Mouse (Mus musculus) forebrain, embryonic 10.5 days (tissue): ENCODE data around the gene Fam13a. TPM values are rescaled to one million over a fixed set of nuclear protein-coding genes. Genes with fewer than 3 reads are reported as not detected.

Experiments used
- DNase-seq: peaks from one replicate; pipeline ENCODE4 v3.0.0-alpha.2; 2017; ENCODE audit warnings: low spot score; ENCODE audit errors: extremely low spot score
- H3K27ac ChIP-seq: fragments of 300-500 bp; sonication (generic); 2 replicates; pipeline ENCODE4 v1.5.1; 2016; ENCODE audit warnings: mild to moderate bottlenecking
- H3K27me3 ChIP-seq: fragments of 300-500 bp; sonication (generic); 2 replicates; pipeline ENCODE4 v1.6.1; 2016; ENCODE audit warnings: mild to moderate bottlenecking; ENCODE audit not compliant: poor library complexity, severe bottlenecking
- H3K36me3 ChIP-seq: fragments of 300-500 bp; sonication (generic); replicated peaks from 2 replicates; pipeline ENCODE4 v1.6.1; 2016; ENCODE audit warnings: mild to moderate bottlenecking, moderate library complexity
- H3K4me1 ChIP-seq: fragments of 300-500 bp; sonication (generic); 2 replicates; pipeline ENCODE4 v1.6.1; 2016
- H3K4me3 ChIP-seq: fragments of 300-500 bp; sonication (generic); 2 replicates; pipeline ENCODE4 v1.5.1; 2016; ENCODE audit warnings: mild to moderate bottlenecking, moderate library complexity
- H3K9me3 ChIP-seq: fragments of 300-500 bp; sonication (generic); 2 replicates; pipeline ENCODE4 v1.6.1; 2016; ENCODE audit warnings: mild to moderate bottlenecking, moderate library complexity
- WGBS: fragments of 180-500 bp; shearing (Covaris S2); methylation state at CpG from one replicate; pipeline ENCODE4 v1.1.7; 2016; 5-methylcytosine and 5-hydroxymethylcytosine counted together
- polyA plus RNA-seq: library from polyadenylated mRNA; unstranded; fragments of >200 nt; fragmentation: Nextera tagmentation; extraction: Ambion mirVana; gene quantifications from 2 replicates; pipeline ENCODE4 v1.2.1, GENCODE M21; 2016

Fam13a gene
- 2.0 and 2.9 TPM in 2 replicates for polyA plus RNA-seq

DNA sequence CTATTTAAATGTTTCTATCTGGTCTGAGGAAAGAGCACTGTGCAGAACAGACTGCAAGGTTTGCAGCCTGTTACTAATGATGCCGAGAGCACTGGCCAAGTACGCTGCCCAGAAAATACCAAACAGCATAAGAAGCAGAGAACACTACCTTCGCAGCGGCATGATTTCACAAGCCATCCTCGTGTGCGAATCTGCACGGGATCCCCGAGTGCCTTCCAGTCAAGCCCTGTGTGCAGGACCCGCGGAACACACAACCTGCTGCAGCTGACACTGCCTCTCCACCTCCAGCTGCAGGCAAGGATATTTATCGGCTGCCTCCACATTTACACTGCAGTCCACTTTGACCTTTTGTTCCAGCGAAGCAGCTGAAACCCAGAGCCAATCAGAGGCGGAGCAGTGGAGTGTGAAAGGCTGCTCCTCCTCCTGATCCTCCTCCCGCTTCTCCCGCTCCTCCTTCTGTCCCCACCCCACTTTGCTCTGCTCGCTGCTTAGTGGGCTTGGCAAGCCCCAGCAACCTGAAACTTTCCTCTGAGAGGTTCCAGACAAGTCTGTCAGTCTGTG lies at the start of gene Fam13a:
Gene Fam13a, minus strand, starts transcription at position 386 of the 561 bp plus-strand sequence.
- WGBS = under 1% methylated on average over 16 of the region's 16 CpGs
- Histone ChIP-seq H3K4me3 (peak within 1 kb of the TSS; percentile 57), H3K27me3 (no peaks in the 10 kb centered on the region), H3K4me1 (peaks cover 8% of the 10 kb centered on the region), H3K36me3 (no peaks in the 10 kb centered on the region), H3K27ac (peak within 1 kb of the TSS; percentile 77), H3K9me3 (no peaks in the 10 kb centered on the region)
- DNase-seq = peak; percentile 81

DNA sequence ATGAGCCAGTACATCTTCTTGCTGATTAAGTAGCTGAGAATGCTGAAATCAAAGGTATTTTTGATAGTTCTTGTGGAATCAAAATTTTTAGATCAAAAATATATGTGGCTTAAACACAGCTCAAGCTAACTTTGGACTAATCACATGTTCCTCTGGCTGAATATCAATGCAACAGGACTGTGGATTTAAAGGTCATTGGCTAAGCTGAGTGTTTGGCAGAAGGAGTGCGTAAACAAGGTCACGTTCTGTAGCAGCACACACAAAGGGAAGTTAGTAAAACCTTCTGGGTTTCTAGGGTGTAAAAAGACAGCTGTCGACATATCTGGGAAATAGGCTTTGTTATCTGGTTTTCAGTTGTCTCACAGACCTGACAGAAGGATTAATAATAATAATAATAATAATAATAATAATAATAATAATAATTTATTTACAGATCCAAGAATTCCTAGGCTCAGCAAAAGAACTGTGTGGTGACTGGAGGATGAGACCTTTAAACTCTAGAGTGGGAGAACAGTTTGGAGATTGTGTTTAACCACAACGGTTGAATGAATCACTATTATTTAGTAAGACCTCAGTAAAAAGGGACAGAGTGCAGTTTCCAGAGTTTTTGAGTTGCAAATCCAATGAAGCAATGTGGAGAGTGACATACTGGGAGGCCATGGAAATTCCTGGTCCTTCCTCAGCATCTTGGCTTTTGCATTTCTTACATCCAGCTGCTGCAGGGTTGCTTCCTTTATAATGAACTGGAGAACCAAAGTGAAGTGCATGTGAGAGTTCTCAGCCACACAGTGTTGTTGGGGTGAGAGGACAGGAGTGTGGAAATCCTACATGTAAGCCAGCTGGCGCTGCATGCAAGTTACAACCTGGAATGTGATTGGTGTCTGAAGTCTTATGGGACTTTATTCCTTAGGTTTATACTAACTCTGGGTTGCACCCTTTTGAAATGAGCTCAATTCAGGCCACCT lies 48.0 kb upstream of the Fam13a start:
- Histone ChIP-seq H3K27ac (no peak overlapping the region), H3K9me3 (peaks cover 23% of the 10 kb centered on the region), H3K4me1 (no peaks in the 10 kb centered on the region), H3K36me3 (no peaks in the 10 kb centered on the region), H3K4me3 (no peak overlapping the region), H3K27me3 (no peaks in the 10 kb centered on the region)
- WGBS = 86% methylated on average over 5 of the region's 5 CpGs
- DNase-seq = no peak

DNA sequence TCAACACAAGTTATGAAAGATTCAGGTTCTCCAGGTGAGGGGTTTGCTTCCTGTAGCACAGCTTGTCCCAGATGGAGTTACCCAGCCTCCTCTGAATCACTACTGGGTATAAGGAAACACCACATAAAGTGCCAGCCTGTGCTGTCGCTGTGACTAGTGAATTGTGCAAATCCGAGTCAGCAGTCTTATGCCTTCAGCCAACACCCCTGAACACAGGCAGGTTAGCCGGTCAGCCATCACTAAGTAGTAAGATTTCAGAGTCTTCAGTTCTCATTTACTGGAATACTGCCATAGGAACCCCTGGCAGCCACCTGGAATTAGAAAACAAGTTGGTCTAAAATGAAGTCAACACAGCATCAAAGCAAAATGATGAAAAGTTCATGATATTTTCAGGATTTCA lies 47.3 kb upstream of the Fam13a start:
- 85% methylated on average over 3 of the region's 3 CpGs for WGBS
- Histone ChIP-seq H3K27me3 (no peaks in the 10 kb centered on the region), H3K4me3 (no peak overlapping the region), H3K4me1 (no peaks in the 10 kb centered on the region), H3K27ac (no peak overlapping the region), H3K36me3 (no peaks in the 10 kb centered on the region), H3K9me3 (peaks cover 19% of the 10 kb centered on the region)
- no peak for DNase-seq

DNA sequence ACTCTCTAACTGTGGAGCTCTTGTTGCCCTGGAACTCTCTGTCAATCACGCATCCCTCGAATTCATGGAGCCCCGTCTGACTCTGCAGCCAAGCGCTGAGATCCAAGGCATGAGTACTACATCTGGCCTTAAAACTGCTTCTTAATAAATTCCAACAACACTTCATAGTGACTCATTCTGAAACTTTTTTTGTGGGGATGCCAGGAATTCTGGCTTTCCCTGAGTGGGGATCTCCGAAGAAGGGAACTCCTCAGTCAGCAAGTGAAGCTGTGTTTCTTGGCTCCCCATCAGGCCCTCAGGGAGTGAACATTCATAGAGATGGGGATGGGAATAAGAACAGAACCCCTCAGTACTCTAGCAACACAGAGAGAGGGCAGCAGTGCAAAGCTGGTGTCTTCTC lies 43.8 kb upstream of the Fam13a start:
- Histone ChIP-seq H3K4me3 (no peak overlapping the region), H3K9me3 (no peaks in the 10 kb centered on the region), H3K27ac (no peak overlapping the region), H3K4me1 (no peaks in the 10 kb centered on the region), H3K27me3 (no peaks in the 10 kb centered on the region), H3K36me3 (no peaks in the 10 kb centered on the region)
- WGBS = 93% methylated on average over 5 of the region's 5 CpGs
- DNase-seq = no peak

DNA sequence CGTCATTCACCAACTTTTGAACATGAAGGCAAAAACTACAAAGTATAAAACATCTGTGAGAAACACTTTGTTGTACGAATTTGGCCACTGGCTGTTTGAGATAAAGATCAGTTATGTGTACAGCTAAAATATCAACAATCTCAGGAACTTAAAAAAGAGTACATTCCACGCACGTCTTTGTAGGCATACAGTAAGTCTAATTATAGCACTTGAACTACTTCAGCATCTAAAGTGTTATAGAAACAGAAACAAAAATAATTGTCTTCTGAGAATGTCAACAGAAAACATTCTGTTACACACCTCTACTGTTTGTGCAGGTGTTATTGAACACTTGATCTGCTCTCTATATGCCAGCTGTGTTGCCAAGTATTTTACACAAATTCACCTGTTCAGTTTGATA lies 40.1 kb upstream of the Fam13a start:
- no peaks in the 10 kb centered on the region for H3K4me1 ChIP-seq
- no peak for DNase-seq
- WGBS = 91% methylated on average over 4 of the region's 4 CpGs

DNA sequence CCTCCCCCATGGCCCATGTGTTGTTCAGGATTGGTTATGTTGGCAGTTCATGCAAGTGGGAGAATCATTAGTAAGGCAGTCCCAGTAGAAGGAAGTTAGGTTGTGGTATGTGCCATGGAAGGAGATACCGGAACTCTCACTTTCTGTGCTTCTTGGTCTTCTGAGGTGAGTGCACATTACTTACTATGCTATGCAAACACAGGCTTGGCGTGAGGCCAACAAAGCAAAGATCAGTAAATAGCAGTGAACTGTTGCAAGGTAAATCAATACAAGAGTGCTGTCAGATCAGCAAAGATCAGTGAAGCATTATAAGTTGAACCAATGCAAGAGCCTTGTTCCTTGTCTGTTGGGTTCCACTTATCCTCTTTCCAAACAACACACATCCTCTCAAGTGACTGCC lies 28.9 kb upstream of the Fam13a start:
- 92% methylated on average over 2 of the region's 2 CpGs for WGBS
- no peak for DNase-seq
- Histone ChIP-seq H3K9me3 (no peaks in the 10 kb centered on the region), H3K4me3 (no peak overlapping the region), H3K27me3 (no peaks in the 10 kb centered on the region), H3K4me1 (no peaks in the 10 kb centered on the region), H3K27ac (no peak overlapping the region), H3K36me3 (no peaks in the 10 kb centered on the region)

More for the DNA sequence above, 40.1 kb upstream of the Fam13a start:
- no peaks in the 10 kb centered on the region for H3K9me3 ChIP-seq
- no peak overlapping the region for H3K27ac ChIP-seq
- H3K4me3 ChIP-seq = no peak overlapping the region
- no peaks in the 10 kb centered on the region for H3K36me3 ChIP-seq
- H3K27me3 ChIP-seq = no peaks in the 10 kb centered on the region

DNA sequence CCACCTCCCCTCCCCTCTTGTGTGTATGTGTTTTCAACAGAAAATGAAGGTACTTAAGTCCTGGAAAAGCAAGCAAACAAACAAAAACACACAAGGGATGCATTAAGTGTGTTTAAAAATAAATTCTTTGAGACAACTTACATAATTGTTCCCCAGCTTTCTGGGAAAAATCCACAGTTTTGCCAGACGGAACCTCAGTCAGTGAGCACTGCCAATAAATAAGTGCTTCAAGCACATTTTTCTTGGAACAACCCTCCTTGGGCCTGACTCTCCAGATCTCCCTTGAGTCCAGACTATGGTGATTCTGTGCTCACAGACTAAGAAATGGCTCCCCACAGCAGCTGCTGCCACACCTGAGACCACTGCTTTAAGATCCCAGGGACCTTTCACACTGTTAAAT lies 15.4 kb upstream of the Fam13a start:
- Histone ChIP-seq H3K27ac (no peak overlapping the region), H3K27me3 (no peaks in the 10 kb centered on the region), H3K4me1 (no peaks in the 10 kb centered on the region), H3K36me3 (no peaks in the 10 kb centered on the region), H3K4me3 (no peak overlapping the region), H3K9me3 (no peaks in the 10 kb centered on the region)
- no peak for DNase-seq
- 73% methylated on average over 1 of the region's 1 CpGs for WGBS

DNA sequence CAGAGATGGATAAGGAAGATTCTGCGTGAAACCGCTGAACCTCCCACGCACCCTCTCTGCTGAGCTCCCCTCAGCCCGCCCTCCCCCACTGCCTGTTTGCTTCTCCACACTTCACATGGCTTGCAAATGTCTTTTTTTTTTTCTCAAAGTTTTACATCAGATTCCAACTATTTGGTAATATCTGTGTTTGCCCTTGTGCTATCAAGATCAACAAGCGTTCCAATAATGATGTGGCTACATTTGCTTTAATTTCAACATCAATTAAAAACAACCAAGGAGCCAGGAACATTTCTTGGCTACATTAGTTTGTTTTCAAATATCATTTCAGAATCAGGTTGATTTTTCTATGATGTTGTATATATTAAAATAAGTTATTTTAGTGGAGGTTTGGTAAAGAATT lies 8.4 kb upstream of the Fam13a start:
- Histone ChIP-seq H3K36me3 (no peaks in the 10 kb centered on the region), H3K27ac (no peak overlapping the region), H3K4me3 (no peak overlapping the region), H3K9me3 (no peaks in the 10 kb centered on the region), H3K4me1 (no peaks in the 10 kb centered on the region), H3K27me3 (no peaks in the 10 kb centered on the region)
- DNase-seq = no peak
- WGBS = 87% methylated on average over 5 of the region's 5 CpGs

DNA sequence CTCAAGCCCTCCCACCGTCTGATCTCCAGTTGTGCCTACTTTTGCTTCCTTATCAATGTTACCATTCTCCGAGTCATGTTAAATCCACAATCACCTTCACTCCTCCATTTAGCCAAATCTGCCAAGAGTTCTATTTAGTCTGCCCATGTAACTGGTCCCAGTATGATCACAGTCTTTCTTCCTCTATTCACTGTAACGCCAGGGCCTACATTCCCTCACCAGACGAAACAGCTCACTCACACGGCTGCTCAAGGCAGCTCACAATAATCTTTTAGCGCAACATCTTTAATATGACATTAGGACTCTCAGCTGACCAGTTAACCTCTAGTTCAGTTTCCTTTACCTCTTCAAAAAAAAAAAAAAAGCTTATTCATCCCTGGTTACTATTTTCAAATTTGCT lies 7.2 kb upstream of the Fam13a start:
- Histone ChIP-seq H3K4me3 (no peak overlapping the region), H3K27ac (no peak overlapping the region), H3K9me3 (no peaks in the 10 kb centered on the region), H3K27me3 (no peaks in the 10 kb centered on the region), H3K4me1 (no peaks in the 10 kb centered on the region), H3K36me3 (no peaks in the 10 kb centered on the region)
- WGBS = 89% methylated on average over 6 of the region's 6 CpGs
- DNase-seq = no peak

DNA sequence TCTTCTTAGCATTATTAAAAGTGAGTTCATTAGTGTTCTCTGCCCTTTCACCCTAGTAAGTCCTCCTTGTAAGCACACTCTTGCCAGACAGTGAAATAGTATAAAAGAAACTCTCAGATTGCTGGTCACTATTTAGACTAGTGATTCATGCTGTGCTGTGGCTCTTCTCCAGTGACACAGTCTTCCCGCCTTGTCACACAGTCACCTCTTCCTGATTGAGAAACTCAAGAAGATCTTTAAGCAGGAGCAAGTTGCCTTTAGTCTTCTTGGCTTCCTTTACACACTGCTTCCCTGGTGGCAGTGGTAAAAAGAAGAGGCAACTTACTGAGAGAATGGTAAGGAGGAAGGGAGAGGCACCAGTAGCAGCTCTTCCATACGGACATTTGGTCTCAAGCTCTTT lies 6.3 kb upstream of the Fam13a start:
- Histone ChIP-seq H3K27me3 (no peaks in the 10 kb centered on the region), H3K9me3 (no peaks in the 10 kb centered on the region), H3K4me1 (no peaks in the 10 kb centered on the region), H3K4me3 (no peak overlapping the region), H3K27ac (no peak overlapping the region), H3K36me3 (no peaks in the 10 kb centered on the region)
- 85% methylated on average over 2 of the region's 2 CpGs for WGBS
- no peak for DNase-seq

DNA sequence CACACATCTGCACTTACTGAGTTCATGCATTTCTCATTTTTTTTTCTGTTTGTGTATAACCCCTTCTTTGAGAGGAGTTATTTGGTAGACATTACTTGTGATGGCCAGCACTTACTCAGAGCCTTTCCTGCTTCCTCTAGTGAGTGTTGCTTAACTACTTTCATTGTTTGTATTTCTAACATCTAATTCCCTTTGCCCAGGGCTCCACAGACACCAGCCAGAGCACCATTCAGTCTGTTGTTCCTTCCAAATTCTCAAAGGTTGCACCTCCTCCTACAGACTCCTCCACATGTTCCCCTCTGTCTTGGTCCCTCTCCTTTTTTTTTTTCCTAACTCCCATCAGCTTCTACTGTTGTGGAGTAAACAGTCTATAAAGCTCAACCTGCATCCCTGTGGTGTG lies 5.7 kb upstream of the Fam13a start:
- Histone ChIP-seq H3K27me3 (no peaks in the 10 kb centered on the region), H3K27ac (no peak overlapping the region), H3K4me1 (no peaks in the 10 kb centered on the region), H3K36me3 (no peaks in the 10 kb centered on the region), H3K9me3 (no peaks in the 10 kb centered on the region), H3K4me3 (no peak overlapping the region)
- no peak for DNase-seq

DNA sequence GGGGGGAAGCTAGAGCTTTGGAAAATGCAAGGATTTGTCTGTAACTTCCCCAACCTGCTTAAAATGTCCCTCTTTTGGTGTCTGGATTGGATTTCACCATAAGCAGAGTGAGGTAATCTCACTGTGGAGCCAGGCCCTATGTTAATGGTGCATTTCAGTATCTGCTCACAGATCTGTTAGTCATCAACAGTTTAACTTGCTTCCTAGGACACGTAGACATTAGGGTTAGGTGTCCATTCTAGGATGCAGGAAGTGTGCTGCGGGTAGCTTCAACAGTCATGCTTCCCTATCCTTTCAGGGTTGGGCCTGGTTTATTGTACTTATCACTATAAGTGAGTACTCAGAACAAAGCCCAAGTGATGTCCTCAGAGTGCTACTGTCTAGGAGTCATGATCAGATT lies 4.5 kb upstream of the Fam13a start:
- Histone ChIP-seq H3K9me3 (no peaks in the 10 kb centered on the region), H3K36me3 (no peaks in the 10 kb centered on the region), H3K4me1 (peaks cover 2% of the 10 kb centered on the region), H3K4me3 (no peak overlapping the region), H3K27me3 (no peaks in the 10 kb centered on the region), H3K27ac (no peak overlapping the region)
- DNase-seq = no peak
- 83% methylated on average over 2 of the region's 2 CpGs for WGBS

DNA sequence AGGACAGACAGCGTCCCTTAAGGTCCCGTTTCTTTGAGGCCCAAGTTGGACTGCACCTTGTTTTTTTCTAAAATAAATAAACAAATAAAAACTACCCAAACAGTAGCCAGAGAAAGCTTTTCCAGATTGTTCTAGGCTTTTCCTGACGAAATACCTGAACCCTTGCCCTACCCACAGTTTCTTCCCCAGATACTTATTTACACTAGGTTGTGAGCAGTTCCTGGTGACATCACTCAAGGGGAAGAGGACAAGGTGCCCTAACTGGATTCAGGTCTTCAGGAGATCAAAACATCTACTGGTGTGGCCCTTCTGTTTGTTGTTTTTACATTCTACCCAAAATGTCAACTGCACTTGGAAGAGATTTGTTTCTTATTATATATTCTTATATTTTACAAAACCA lies 457 bp upstream of the Fam13a start:
- Histone ChIP-seq H3K9me3 (no peaks in the 10 kb centered on the region), H3K4me3 (peak overlapping the region; percentile 57), H3K4me1 (peaks cover 8% of the 10 kb centered on the region), H3K36me3 (no peaks in the 10 kb centered on the region), H3K27me3 (no peaks in the 10 kb centered on the region), H3K27ac (peak overlapping the region; percentile 77)
- 39% methylated on average over 3 of the region's 3 CpGs for WGBS
- no peak for DNase-seq
